Mouse (Mus musculus) heart, embryonic 11.5 days (tissue): ENCODE data around the gene Chtf18. TPM values are rescaled to one million over a fixed set of nuclear protein-coding genes. Genes with fewer than 3 reads are reported as not detected.

Experiments used
- ATAC-seq: fragments of 200-750 bp; cut with Nextera tagmentation; replicated peaks from 2 replicates; pipeline ENCODE4 v1.8.0; 2017; ENCODE audit warnings: moderate library complexity; ENCODE audit not compliant: insufficient number of reproducible peaks, low FRiP score, low TSS enrichment
- H3K27ac ChIP-seq: fragments of 300-500 bp; sonication (generic); 2 replicates; pipeline ENCODE4 v1.5.1; 2014; ENCODE audit warnings: mild to moderate bottlenecking, low read depth, low read length
- H3K27me3 ChIP-seq: fragments of 300-500 bp; sonication (generic); 2 replicates; pipeline ENCODE4 v1.6.1; 2014; ENCODE audit warnings: mild to moderate bottlenecking, low read length, mixed read lengths; ENCODE audit not compliant: control insufficient read depth, insufficient read depth
- H3K36me3 ChIP-seq: fragments of 300-500 bp; sonication (generic); 2 replicates; pipeline ENCODE4 v1.6.1; 2014; ENCODE audit warnings: mild to moderate bottlenecking, low read length, moderate library complexity, mixed read lengths; ENCODE audit not compliant: control insufficient read depth, insufficient read depth
- H3K4me1 ChIP-seq: fragments of 300-500 bp; sonication (generic); 2 replicates; pipeline ENCODE4 v1.6.1; 2014; ENCODE audit warnings: low read length; ENCODE audit not compliant: control insufficient read depth, insufficient read depth
- H3K4me2 ChIP-seq: fragments of 300-500 bp; sonication (generic); 2 replicates; pipeline ENCODE4 v1.6.1; 2014; ENCODE audit warnings: mild to moderate bottlenecking, moderate library complexity
- H3K4me3 ChIP-seq: fragments of 300-500 bp; sonication (generic); 2 replicates; pipeline ENCODE4 v1.5.1; 2014; ENCODE audit warnings: low read depth, low read length
- H3K9ac ChIP-seq: fragments of 300-500 bp; sonication (generic); 2 replicates; pipeline ENCODE4 v1.6.1; 2014; ENCODE audit warnings: mild to moderate bottlenecking, low read depth, low read length, moderate library complexity
- H3K9me3 ChIP-seq: fragments of 300-500 bp; sonication (generic); replicated peaks from 2 replicates; pipeline ENCODE4 v1.6.1; 2016; ENCODE audit warnings: low read length; ENCODE audit not compliant: control insufficient read depth
- WGBS: fragments of 180-500 bp; shearing (Covaris S2); extraction: QIAGEN DNeasy Blood & Tissue Kit; methylation state at CpG from one replicate; pipeline ENCODE4 v1.1.7; 2014; ENCODE audit not compliant: insufficient replicate concordance; 5-methylcytosine and 5-hydroxymethylcytosine counted together
- polyA plus RNA-seq: library from polyadenylated mRNA; unstranded; fragments of >200 nt; fragmentation: Nextera tagmentation; extraction: Ambion mirVana; gene quantifications from 2 replicates; pipeline ENCODE4 v1.2.1, GENCODE M21; 2014

The Chtf18 gene
- polyA plus RNA-seq, 1 experiment from 2014 or later: 12.6 TPM

- ATAC-seq: no peak
- H3K27ac ChIP-seq: no peak overlapping the region
- H3K4me2 ChIP-seq: no peak overlapping the region
- H3K36me3 ChIP-seq: no peaks in the 10 kb centered on the region
- WGBS: 84% methylated on average over 2 of the region's 2 CpGs
- H3K9me3 ChIP-seq: 0 out of 2 replicates have a peak, but pooled peaks cover 2% of the 10 kb centered on the region
- H3K27me3 ChIP-seq: no peaks in the 10 kb centered on the region; the same call in 1 of the 2 replicates
- H3K4me3 ChIP-seq: no peak overlapping the region
- H3K9ac ChIP-seq: no peak overlapping the region
- no peaks in the 10 kb centered on the region for H3K4me1 ChIP-seq
These were observed 17.2 kb downstream of the Chtf18 start for GRCm38 (mm10) chr17:25709994-25710393.

GRCm38 (mm10) chr17:25700863-25701496 lies 26.2 kb downstream of the Chtf18 start:
- Histone ChIP-seq H3K4me1 (no peaks in the 10 kb centered on the region), H3K4me2 (no peak overlapping the region), H3K9me3 (no peaks in the 10 kb centered on the region), H3K27ac (no peak overlapping the region), H3K36me3 (no peaks in the 10 kb centered on the region), H3K27me3 (peaks cover 6% of the 10 kb centered on the region; the same call in 1 of the 2 replicates), H3K9ac (no peak overlapping the region), H3K4me3 (no peak overlapping the region)
- WGBS: 58% methylated on average over 9 of the region's 9 CpGs
- ATAC-seq: no peak

GRCm38 (mm10) chr17:25698446-25698845 lies 28.8 kb downstream of the Chtf18 start:
- Histone ChIP-seq H3K36me3 (no peaks in the 10 kb centered on the region), H3K27me3 (peaks cover 6% of the 10 kb centered on the region; the same call in 1 of the 2 replicates), H3K4me1 (no peaks in the 10 kb centered on the region), H3K9ac (no peak overlapping the region), H3K4me2 (no peak overlapping the region), H3K4me3 (no peak overlapping the region), H3K9me3 (no peaks in the 10 kb centered on the region), H3K27ac (no peak overlapping the region)
- WGBS: 14% methylated on average over 7 of the region's 7 CpGs
- ATAC-seq: no peak

- Histone ChIP-seq H3K4me1 (no peaks in the 10 kb centered on the region), H3K9ac (no peak overlapping the region), H3K9me3 (no peaks in the 10 kb centered on the region), H3K27me3 (peaks cover 6% of the 10 kb centered on the region; the same call in 1 of the 2 replicates), H3K4me3 (no peak overlapping the region), H3K36me3 (no peaks in the 10 kb centered on the region), H3K27ac (no peak overlapping the region), H3K4me2 (no peak overlapping the region)
- 38% methylated on average over 1 of the region's 1 CpGs for WGBS
- ATAC-seq: no peak
These were observed 31.0 kb downstream of the Chtf18 start for GRCm38 (mm10) chr17:25696263-25696662.

- 73% methylated on average over 4 of the region's 4 CpGs for WGBS
- no peaks in the 10 kb centered on the region for H3K9me3 ChIP-seq
- H3K36me3 ChIP-seq: no peaks in the 10 kb centered on the region
- H3K27me3 ChIP-seq: peaks cover 5% of the 10 kb centered on the region
- H3K4me1 ChIP-seq: no peaks in the 10 kb centered on the region
- ATAC-seq: no peak
- H3K9ac ChIP-seq: no peak overlapping the region
- no peak overlapping the region for H3K27ac ChIP-seq
- no peak overlapping the region for H3K4me3 ChIP-seq
- H3K4me2 ChIP-seq: no peak overlapping the region
These were observed 38.3 kb downstream of the Chtf18 start for GRCm38 (mm10) chr17:25688922-25689321.

- no peak overlapping the region for H3K4me2 ChIP-seq
- ATAC-seq: no peak
- WGBS: 44% methylated on average over 7 of the region's 7 CpGs
- no peak overlapping the region for H3K9ac ChIP-seq
- H3K4me1 ChIP-seq: no peaks in the 10 kb centered on the region
- H3K9me3 ChIP-seq: no peaks in the 10 kb centered on the region
- peaks cover 6% of the 10 kb centered on the region for H3K27me3 ChIP-seq
- no peaks in the 10 kb centered on the region for H3K36me3 ChIP-seq
- H3K27ac ChIP-seq: no peak overlapping the region
- H3K4me3 ChIP-seq: no peak overlapping the region
These were observed 40.9 kb downstream of the Chtf18 start for GRCm38 (mm10) chr17:25686323-25686722.

GRCm38 (mm10) chr17:25681636-25682035 lies 45.6 kb downstream of the Chtf18 start:
- no peaks in the 10 kb centered on the region for H3K4me1 ChIP-seq
- no peak overlapping the region for H3K27ac ChIP-seq
- no peak overlapping the region for H3K4me2 ChIP-seq
- H3K27me3 ChIP-seq: peaks cover 5% of the 10 kb centered on the region
- H3K36me3 ChIP-seq: no peaks in the 10 kb centered on the region
- no peaks in the 10 kb centered on the region for H3K9me3 ChIP-seq
- H3K4me3 ChIP-seq: no peak overlapping the region
- ATAC-seq: no peak
- H3K9ac ChIP-seq: no peak overlapping the region
- WGBS: 81% methylated on average over 4 of the region's 4 CpGs

- H3K9ac ChIP-seq: no peak overlapping the region
- WGBS: 17% methylated on average over 5 of the region's 5 CpGs
These were observed 47.4 kb downstream of the Chtf18 start for GRCm38 (mm10) chr17:25679818-25680217.

GRCm38 (mm10) chr17:25677969-25678368 lies 49.2 kb downstream of the Chtf18 start:
- no peaks in the 10 kb centered on the region for H3K4me1 ChIP-seq
- no peak overlapping the region for H3K27ac ChIP-seq
- H3K27me3 ChIP-seq: peaks cover 5% of the 10 kb centered on the region; the same call in 1 of the 2 replicates
- H3K9ac ChIP-seq: no peak overlapping the region
- H3K4me2 ChIP-seq: no peak overlapping the region
- no peak overlapping the region for H3K4me3 ChIP-seq
- WGBS: 66% methylated on average over 6 of the region's 6 CpGs
- ATAC-seq: no peak
- no peaks in the 10 kb centered on the region for H3K36me3 ChIP-seq
- H3K9me3 ChIP-seq: no peaks in the 10 kb centered on the region

More at GRCm38 (mm10) chr17:25679818-25680217, 47.4 kb downstream of the Chtf18 start:
- no peaks in the 10 kb centered on the region for H3K9me3 ChIP-seq
- no peak for ATAC-seq
- no peak overlapping the region for H3K4me2 ChIP-seq
- H3K36me3 ChIP-seq: no peaks in the 10 kb centered on the region
- H3K27me3 ChIP-seq: peaks cover 4% of the 10 kb centered on the region
- no peaks in the 10 kb centered on the region for H3K4me1 ChIP-seq
- no peak overlapping the region for H3K27ac ChIP-seq
- H3K4me3 ChIP-seq: no peak overlapping the region
